Mouse (Mus musculus): ENCODE measurements around the gene Pip4k2c.
A peak's percentile ranks its signal among the peaks of the same experiment; 100 is the strongest.
"Not testable (repeated sequence)": the region's sequence is repeated elsewhere in the genome, so short reads cannot be mapped to it uniquely, and the experiment has no call there.

Gene Pip4k2c

DNA sequence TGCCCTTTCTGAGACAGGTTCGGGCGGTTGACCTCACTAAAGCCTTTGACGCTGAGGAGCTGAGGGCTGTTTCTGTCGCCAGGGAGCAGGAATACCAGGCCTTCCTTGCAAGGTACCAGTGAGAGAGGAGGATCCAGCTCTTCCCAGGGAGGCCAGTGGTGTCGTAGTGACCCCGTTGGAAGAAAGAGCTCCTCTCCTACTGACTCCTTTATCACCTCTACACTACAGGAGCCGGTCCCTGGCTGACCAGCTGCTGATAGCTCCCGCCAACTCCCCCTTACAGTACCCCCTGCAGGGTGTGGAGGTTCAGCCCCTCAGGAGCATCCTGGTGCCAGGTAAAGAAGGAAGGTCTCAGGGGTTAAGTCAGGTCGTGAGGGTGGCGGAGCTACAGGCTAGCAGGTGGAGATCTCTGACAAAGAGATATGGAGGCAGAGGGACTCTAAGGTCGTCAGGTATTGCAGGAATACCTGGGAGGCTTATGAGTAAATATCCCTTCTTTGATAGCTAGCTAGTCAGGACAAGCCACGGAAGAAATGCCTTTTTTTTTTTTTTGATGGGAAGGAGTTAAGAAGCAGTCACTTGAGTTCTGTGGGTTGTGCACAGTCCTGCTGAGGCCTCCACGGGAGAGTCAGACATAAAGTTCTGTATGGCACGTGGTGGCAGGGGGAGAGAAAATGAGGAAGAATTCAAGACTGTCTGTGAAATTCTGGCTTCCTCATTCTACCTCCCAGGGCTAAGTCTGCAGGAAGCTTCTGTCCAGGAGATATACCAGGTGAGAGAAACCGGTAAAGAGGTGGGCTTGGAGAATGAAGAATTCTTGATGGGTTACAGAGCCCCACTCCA is 44.4 kb downstream of the Pip4k2c start:
- H3K9me3 ChIP-seq (ENCODE audit: low read length): no peaks in the 10 kb centered on the region
- no peaks in the 10 kb centered on the region for H3K36me3 ChIP-seq (ENCODE audit: insufficient read depth, low read length)
- H3K4me3 ChIP-seq (replicated peaks; ENCODE audit: low read length): peak overlapping the region; percentile 86
- H3K4me1 ChIP-seq (replicated peaks; ENCODE audit: low read depth, low read length): peaks cover 67% of the 10 kb centered on the region
- TF ChIP-seq POU5F1 (IDR thresholded peaks at IDR 0.05; ENCODE audit: borderline replicate concordance, low read length): no peak
- TF ChIP-seq CTCF (conservative IDR thresholded peaks at IDR 0.05; ENCODE audit: low read length): no peak
- no peak for TF ChIP-seq NANOG (IDR thresholded peaks at IDR 0.05; ENCODE audit: borderline replicate concordance, low read length)
- H3K27me3 ChIP-seq (ENCODE audit: insufficient read depth, low read length): peaks cover 72% of the 10 kb centered on the region

- no peak for TF ChIP-seq NANOG (IDR thresholded peaks at IDR 0.05; ENCODE audit: borderline replicate concordance, low read length)
- no peak for TF ChIP-seq CTCF (conservative IDR thresholded peaks at IDR 0.05; ENCODE audit: low read length)
- no peak for TF ChIP-seq POU5F1 (IDR thresholded peaks at IDR 0.05; ENCODE audit: borderline replicate concordance, low read length)
- no peaks in the 10 kb centered on the region for H3K36me3 ChIP-seq (ENCODE audit: insufficient read depth, low read length)
- peak overlapping the region; percentile 86 for H3K4me3 ChIP-seq (replicated peaks; ENCODE audit: low read length)
- H3K27me3 ChIP-seq (ENCODE audit: insufficient read depth, low read length): peaks cover 70% of the 10 kb centered on the region
- H3K4me1 ChIP-seq (replicated peaks; ENCODE audit: low read depth, low read length): peaks cover 61% of the 10 kb centered on the region
- no peaks in the 10 kb centered on the region for H3K9me3 ChIP-seq (ENCODE audit: low read length)
These were observed 45.0 kb downstream of the Pip4k2c start for GRCm38 (mm10) chr10:127166404-127166715.

DNA sequence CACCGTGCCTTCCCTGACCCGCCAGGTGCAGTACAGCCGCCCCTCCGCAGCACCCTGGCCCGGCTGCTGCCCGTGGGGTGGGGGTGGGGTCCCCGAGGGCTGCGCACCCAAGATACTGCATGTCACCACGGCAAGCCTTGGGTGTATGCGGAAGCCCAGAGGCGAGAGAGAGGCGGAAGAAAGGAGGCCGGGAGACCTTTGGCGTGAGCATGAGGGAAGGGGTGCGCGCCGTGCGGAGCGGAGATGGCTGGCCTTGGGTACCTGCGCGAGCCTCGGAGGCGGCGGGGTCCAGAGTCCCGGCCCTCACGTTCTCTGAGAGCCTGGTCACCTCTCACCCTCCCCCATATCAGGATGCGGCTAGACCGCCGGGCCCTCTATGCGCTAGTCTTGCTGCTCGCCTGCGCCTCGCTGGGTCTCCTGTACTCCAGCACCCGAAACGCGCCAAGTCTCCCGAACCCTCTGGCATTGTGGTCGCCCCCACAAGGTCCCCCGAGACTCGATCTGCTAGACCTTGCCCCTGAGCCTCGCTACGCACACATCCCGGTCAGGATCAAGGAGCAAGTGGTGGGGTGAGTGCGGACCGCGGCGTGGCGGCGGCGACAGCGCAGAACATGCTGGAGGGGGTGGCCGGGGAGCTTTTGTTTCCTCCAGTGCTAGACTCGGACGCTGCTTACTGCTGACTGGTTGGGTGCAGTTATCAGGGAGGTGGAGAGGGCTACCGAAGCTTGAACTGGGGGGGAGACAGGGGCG is 45.6 kb downstream of the Pip4k2c start:
- TF ChIP-seq NANOG (IDR thresholded peaks at IDR 0.05; ENCODE audit: borderline replicate concordance, low read length) (no peak), CTCF (conservative IDR thresholded peaks at IDR 0.05; ENCODE audit: low read length) (no peak), POU5F1 (IDR thresholded peaks at IDR 0.05; ENCODE audit: borderline replicate concordance, low read length) (no peak)
- Histone ChIP-seq H3K9me3 (ENCODE audit: low read length) (no peaks in the 10 kb centered on the region), H3K4me1 (replicated peaks; ENCODE audit: low read depth, low read length) (peaks cover 57% of the 10 kb centered on the region)

GRCm38 (mm10) chr10:127165354-127165653 is 46.1 kb downstream of the Pip4k2c start:
- TF ChIP-seq NANOG (IDR thresholded peaks at IDR 0.05; ENCODE audit: borderline replicate concordance, low read length): no peak
- TF ChIP-seq POU5F1 (IDR thresholded peaks at IDR 0.05; ENCODE audit: borderline replicate concordance, low read length): no peak
- no peak for TF ChIP-seq CTCF (conservative IDR thresholded peaks at IDR 0.05; ENCODE audit: low read length)
- peak overlapping the region; percentile 86 for H3K4me3 ChIP-seq (replicated peaks; ENCODE audit: low read length)
- H3K36me3 ChIP-seq (ENCODE audit: insufficient read depth, low read length): no peaks in the 10 kb centered on the region
- no peaks in the 10 kb centered on the region for H3K9me3 ChIP-seq (ENCODE audit: low read length)
- H3K4me1 ChIP-seq (replicated peaks; ENCODE audit: low read depth, low read length): peaks cover 54% of the 10 kb centered on the region
- H3K27me3 ChIP-seq (ENCODE audit: insufficient read depth, low read length): peaks cover 67% of the 10 kb centered on the region

More for the DNA sequence above, 45.6 kb downstream of the Pip4k2c start:
- H3K4me3 ChIP-seq (replicated peaks; ENCODE audit: low read length): peak overlapping the region; percentile 86
- no peaks in the 10 kb centered on the region for H3K36me3 ChIP-seq (ENCODE audit: insufficient read depth, low read length)
- peaks cover 70% of the 10 kb centered on the region for H3K27me3 ChIP-seq (ENCODE audit: insufficient read depth, low read length)

DNA sequence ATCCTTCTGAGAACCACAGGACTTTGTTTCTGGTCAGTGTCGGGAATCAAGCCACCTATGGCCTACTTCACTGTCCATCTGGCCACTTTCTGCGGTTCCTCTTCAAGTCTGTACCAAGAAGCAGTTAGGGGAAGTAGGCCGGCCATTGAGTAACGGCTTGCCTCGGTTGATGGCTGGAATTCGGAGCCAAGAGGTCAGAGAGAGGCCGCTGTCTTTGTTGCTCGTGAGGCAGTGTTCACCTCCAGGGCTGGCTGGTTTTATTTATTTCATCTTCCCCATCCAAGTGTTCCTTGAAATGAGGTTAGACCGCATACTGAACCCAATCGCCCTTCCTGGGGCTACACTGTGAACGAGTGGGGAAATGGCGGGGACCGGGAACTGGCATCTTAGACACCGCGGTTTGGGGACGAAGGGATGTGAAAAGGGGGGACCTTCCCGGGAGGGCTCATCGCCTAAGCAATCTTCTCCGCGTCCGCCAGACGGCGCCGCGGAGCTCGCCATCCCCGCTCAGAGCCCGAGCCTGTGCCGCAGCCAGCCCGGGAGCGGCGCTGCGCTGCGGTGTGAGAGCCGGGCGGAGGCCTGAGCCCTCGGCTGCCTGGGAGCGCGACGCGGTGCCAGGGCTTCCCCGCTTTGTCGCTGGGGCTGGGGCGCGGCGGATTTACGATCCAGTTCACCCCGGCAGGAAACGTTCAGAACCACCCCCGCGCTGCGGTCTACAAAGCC is 46.6 kb downstream of the Pip4k2c start, which contains the start of gene B4galnt1:
Gene B4galnt1, plus strand, starts transcription at position 595 of the 723 bp plus-strand sequence.
- TF ChIP-seq POU5F1 (IDR thresholded peaks at IDR 0.05; ENCODE audit: borderline replicate concordance, low read length): no peak
- TF ChIP-seq CTCF (conservative IDR thresholded peaks at IDR 0.05; ENCODE audit: low read length): peak; percentile 70
- TF ChIP-seq NANOG (IDR thresholded peaks at IDR 0.05; ENCODE audit: borderline replicate concordance, low read length): no peak
- peaks cover 63% of the 10 kb centered on the region for H3K27me3 ChIP-seq (ENCODE audit: insufficient read depth, low read length)
- no peaks in the 10 kb centered on the region for H3K9me3 ChIP-seq (ENCODE audit: low read length)
- H3K4me3 ChIP-seq (replicated peaks; ENCODE audit: low read length): peak within 1 kb of the TSS; percentile 86
- H3K4me1 ChIP-seq (replicated peaks; ENCODE audit: low read depth, low read length): peaks cover 49% of the 10 kb centered on the region
- no peaks in the 10 kb centered on the region for H3K36me3 ChIP-seq (ENCODE audit: insufficient read depth, low read length)

DNA sequence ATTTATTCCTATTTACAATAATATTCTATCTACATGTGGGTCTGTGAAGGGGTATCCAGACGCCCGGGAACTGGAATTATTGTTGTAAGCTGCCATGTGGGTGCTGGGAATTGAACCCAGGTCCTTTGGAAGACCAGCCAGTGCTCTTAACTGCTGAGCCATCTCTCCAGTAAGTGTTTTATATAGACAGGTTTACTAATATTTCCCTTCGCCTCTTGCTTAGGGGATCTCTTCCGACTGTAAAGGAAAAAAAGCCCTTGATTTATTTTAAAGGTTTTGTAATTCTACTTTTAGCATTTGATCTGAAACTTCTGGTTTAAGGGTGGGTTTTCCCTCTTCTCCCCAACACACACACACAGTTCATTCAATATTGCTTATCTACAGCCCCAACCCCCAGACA is 47.2 kb downstream of the Pip4k2c start:
- H3K9me3 ChIP-seq (ENCODE audit: low read length): no peaks in the 10 kb centered on the region
- H3K36me3 ChIP-seq (ENCODE audit: insufficient read depth, low read length): no peaks in the 10 kb centered on the region
- peaks cover 58% of the 10 kb centered on the region for H3K27me3 ChIP-seq (ENCODE audit: insufficient read depth, low read length)
- H3K4me1 ChIP-seq (replicated peaks; ENCODE audit: low read depth, low read length): peaks cover 43% of the 10 kb centered on the region
- H3K4me3 ChIP-seq (replicated peaks; ENCODE audit: low read length): no peak overlapping the region
- TF ChIP-seq CTCF (conservative IDR thresholded peaks at IDR 0.05; ENCODE audit: low read length) (no peak), POU5F1 (IDR thresholded peaks at IDR 0.05; ENCODE audit: borderline replicate concordance, low read length) (no peak), NANOG (IDR thresholded peaks at IDR 0.05; ENCODE audit: borderline replicate concordance, low read length) (no peak)

DNA sequence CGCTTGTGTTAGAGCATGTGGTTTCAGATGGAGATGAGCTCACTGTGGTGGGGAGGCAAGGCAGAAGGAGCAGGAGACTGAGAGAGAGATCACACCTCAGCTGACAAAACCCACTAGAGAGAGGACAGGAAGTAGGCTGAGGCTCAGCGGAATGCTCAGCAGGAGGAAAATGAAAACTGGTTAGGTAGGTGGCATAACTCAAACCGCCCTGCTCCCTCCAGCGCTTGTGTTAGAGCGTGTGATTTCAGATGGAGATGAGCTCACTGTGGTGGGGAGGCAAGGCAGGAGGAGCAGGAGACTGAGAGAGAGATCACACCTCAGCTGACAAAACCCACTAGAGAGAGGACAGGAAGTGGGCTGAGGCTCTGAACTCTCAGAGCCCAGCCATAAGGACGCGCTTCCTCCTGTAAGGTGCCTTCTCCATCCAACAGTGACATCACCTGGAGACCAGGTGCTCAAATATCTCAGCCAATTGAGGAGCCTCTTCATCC is 48.6 kb downstream of the Pip4k2c start:
- Histone ChIP-seq H3K4me1 (replicated peaks; ENCODE audit: low read depth, low read length) (peaks cover 37% of the 10 kb centered on the region), H3K27me3 (ENCODE audit: insufficient read depth, low read length) (peaks cover 45% of the 10 kb centered on the region)
- H3K9me3 ChIP-seq (ENCODE audit: low read length); H3K36me3 ChIP-seq (ENCODE audit: insufficient read depth, low read length); H3K4me3 ChIP-seq (replicated peaks; ENCODE audit: low read length): not testable (repeated sequence)

- TF ChIP-seq NANOG (IDR thresholded peaks at IDR 0.05; ENCODE audit: borderline replicate concordance, low read length) (no peak), CTCF (conservative IDR thresholded peaks at IDR 0.05; ENCODE audit: low read length) (no peak), POU5F1 (IDR thresholded peaks at IDR 0.05; ENCODE audit: borderline replicate concordance, low read length) (no peak)
These were observed 50.7 kb downstream of the Pip4k2c start for GRCm38 (mm10) chr10:127160728-127161127.

More at GRCm38 (mm10) chr10:127160728-127161127, 50.7 kb downstream of the Pip4k2c start:
- Histone ChIP-seq H3K36me3 (ENCODE audit: insufficient read depth, low read length) (no peaks in the 10 kb centered on the region), H3K4me1 (replicated peaks; ENCODE audit: low read depth, low read length) (peaks cover 17% of the 10 kb centered on the region), H3K4me3 (replicated peaks; ENCODE audit: low read length) (no peak overlapping the region), H3K9me3 (ENCODE audit: low read length) (no peaks in the 10 kb centered on the region), H3K27me3 (ENCODE audit: insufficient read depth, low read length) (peaks cover 24% of the 10 kb centered on the region)

All from E14TG2a.4 (cell line).